Mouse (Mus musculus): ENCODE data around the gene Pmf1. TPM values are rescaled to one million over a fixed set of nuclear protein-coding genes. Genes with fewer than 3 reads are reported as not detected.
"Not testable (repeated sequence)": the region's sequence is repeated elsewhere in the genome, so short reads cannot be mapped to it uniquely, and the experiment has no call there.

Gene Pmf1
- polyA plus RNA-seq, 1 experiment from 2014 or later, result 115 TPM

DNA sequence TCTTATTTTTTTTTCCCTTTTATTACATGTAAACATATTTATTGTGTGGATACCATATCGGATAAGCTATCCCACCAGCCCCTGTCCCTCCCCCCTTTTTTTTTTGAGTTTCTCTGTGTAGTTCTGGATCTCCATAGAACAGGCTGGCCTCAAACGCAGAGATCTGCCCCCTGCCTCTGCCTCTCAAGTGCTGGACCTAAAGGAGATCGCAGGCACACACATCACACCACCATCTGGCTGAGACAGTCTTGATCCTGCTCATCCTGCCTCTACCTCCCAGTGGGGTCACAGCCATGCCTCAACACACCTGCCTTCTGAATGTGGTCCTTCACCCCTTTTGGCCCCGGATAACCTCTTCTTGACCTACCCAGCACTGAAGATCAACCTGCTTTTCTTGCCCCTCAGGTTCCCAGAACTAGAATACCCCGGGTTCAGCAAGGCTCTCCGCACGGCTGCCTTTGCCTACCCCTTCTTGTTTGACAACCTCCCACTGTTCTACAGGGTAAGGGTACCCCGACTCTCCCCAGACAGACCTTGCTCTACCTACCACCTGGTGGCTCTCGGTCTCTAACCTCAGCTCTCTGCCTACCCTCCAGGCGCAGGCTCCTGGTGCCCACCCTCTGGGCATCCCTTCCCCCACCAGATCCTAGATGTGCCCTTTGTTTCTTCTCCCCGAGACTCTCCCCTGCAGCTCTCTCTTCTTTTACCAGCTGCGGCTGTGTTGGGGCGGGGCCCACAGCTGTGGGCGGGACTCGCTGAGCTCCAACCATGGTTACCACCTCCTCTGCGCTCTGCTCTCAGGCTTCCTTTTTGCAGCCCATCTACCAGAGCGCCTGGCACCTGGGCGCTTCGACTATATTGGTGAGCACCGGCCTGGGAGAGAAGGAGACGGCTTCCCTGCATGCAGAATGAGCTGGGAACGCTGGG, 28.5 kb downstream of the Pmf1 start:
- Histone ChIP-seq H3K4me1 (peaks cover 13% of the 10 kb centered on the region), H3K4me2 (peak overlapping the region; percentile 54)
- H3K9me3 ChIP-seq (replicated peaks); H3K9ac ChIP-seq; H3K27me3 ChIP-seq (replicated peaks); H3K4me3 ChIP-seq; H3K36me3 ChIP-seq; H3K27ac ChIP-seq: not testable (repeated sequence)
- ATAC-seq, result peak; percentile 84
- WGBS (ENCODE audit: insufficient replicate concordance), result 12% methylated on average over 20 of the region's 22 CpGs

DNA sequence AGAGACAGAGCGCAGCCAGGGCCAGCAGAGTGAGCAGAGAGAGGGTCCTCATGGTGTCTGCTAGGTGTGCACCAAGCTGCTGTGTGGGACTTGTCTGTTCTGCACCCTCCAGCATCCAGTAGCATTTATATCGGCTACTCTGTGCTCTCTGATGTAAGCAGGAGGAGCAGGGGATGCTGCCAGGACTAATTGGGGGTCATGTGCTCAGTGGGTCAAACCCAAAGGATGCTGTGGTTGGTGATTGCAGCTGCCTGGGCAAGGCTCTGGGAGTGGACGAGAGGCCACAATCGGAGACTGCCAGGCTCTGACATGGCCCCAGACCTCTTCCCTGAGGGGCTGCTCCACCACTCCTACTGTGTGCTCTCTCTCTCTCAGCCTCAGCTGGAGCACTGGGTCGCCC, 31.5 kb downstream of the Pmf1 start, which contains the start of gene Bglap2:
TSS of gene Bglap2 (minus strand) at position 101 of the 400 bp plus-strand sequence.
- H3K27me3 ChIP-seq (replicated peaks); H3K9ac ChIP-seq; H3K4me2 ChIP-seq; H3K27ac ChIP-seq; ATAC-seq; H3K4me3 ChIP-seq; H3K9me3 ChIP-seq (replicated peaks); H3K36me3 ChIP-seq: not testable (repeated sequence)
- peaks cover 20% of the 10 kb centered on the region for H3K4me1 ChIP-seq
- 60% methylated on average over 5 of the region's 5 CpGs for WGBS (ENCODE audit: insufficient replicate concordance)

DNA sequence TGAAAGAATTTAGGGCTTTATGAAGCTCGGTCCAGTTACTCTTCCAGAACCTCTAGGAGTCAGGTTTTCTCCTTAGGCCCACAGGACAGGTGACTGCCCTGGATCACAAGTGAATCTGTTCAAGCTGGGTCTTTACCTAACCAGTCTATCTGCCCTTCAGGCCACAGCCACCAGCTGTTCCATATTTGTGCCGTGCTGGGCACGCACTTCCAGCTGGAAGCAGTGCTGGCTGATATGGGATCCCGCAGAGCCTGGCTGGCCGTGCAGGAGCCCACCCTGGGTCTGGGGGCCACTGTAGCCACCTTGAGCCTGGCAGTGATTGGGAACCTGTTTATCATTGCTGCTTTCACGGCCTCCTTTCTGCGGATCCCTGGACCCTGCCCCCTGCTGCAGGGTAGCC, 33.5 kb downstream of the Pmf1 start:
- H3K9ac ChIP-seq; H3K36me3 ChIP-seq; H3K27me3 ChIP-seq (replicated peaks); H3K27ac ChIP-seq; H3K9me3 ChIP-seq (replicated peaks); H3K4me3 ChIP-seq: not testable (repeated sequence)
- WGBS (ENCODE audit: insufficient replicate concordance), result 33% methylated on average over 7 of the region's 7 CpGs
- peak overlapping the region; percentile 49; the same call in 1 of the 2 replicates for H3K4me2 ChIP-seq
- H3K4me1 ChIP-seq, result peaks cover 13% of the 10 kb centered on the region
- peak; percentile 14; the same call in 1 of the 2 replicates for ATAC-seq

DNA sequence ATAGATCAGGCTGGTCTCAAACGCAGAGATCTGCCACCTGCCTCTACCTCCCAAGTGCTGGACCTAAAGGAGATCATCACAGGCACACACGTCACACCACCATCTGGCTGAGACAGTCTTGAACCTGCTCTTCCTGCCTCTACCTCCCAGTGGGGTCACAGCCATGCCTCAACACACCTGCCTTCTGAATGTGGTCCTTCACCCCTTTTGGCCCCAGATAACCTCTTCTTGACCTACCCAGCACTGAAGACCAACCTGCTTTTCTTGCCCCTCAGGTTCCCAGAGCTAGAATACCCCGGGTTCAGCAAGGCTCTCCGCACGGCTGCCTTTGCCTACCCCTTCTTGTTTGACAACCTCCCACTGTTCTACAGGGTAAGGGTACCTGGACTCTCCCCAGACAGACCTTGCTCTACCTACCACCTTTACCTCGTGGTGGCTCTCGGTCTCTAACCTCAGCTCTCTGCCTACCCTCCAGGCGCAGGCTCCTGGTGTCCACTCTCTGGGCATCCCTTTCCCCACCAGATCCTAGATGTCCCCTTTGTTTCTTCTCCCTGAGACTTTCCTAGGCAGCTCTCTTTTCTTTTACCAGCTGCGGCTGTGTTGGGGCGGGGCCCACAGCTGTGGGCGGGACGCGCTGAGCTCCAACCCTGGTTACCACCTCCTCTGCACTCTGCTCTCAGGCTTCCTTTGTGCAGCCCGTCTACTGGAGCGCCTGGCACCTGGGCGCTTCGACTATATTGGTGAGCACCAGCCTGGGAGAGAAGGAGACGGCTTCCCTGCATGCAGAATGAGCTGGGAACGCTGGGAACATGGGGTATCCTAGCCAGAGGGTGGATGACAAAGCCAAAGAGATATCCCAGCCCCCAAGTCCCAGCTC, 34.1 kb downstream of the Pmf1 start:
- Histone ChIP-seq H3K4me2 (peak overlapping the region; percentile 49), H3K4me3 (peak overlapping the region; percentile 21; the same call in 1 of the 2 replicates)
- not testable (repeated sequence) for H3K9ac ChIP-seq; H3K4me1 ChIP-seq; H3K27me3 ChIP-seq (replicated peaks); H3K36me3 ChIP-seq; H3K9me3 ChIP-seq (replicated peaks); H3K27ac ChIP-seq
- 14% methylated on average over 19 of the region's 19 CpGs for WGBS (ENCODE audit: insufficient replicate concordance)
- ATAC-seq, result peak; percentile 85

DNA sequence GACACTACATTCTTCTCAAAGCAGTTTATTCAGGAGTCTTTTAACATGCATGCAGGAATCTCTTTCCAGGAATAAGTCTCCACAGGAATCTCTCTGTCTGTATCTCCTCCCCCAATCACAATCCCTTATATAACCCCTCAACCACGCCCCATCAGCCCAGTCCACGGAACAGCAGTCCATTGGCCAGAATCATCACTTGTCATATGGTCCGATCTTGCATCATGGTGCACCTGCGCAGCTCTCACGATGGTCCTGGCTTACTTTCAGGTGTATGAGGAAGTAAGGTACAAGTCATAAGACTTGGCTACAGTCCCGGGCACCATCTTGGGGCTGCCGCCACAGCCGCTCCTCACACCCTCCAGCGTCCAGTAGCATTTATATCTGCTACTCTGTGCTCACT, 37.5 kb downstream of the Pmf1 start, which contains the start of gene Bglap3:
TSS of gene Bglap3 (minus strand) at position 101 of the 400 bp plus-strand sequence.
- H3K9me3 ChIP-seq (replicated peaks); H3K4me3 ChIP-seq; H3K4me1 ChIP-seq; H3K27ac ChIP-seq; ATAC-seq; H3K36me3 ChIP-seq; H3K4me2 ChIP-seq; H3K27me3 ChIP-seq (replicated peaks); H3K9ac ChIP-seq: not testable (repeated sequence)
- 76% methylated on average over 9 of the region's 9 CpGs for WGBS (ENCODE audit: insufficient replicate concordance)

DNA sequence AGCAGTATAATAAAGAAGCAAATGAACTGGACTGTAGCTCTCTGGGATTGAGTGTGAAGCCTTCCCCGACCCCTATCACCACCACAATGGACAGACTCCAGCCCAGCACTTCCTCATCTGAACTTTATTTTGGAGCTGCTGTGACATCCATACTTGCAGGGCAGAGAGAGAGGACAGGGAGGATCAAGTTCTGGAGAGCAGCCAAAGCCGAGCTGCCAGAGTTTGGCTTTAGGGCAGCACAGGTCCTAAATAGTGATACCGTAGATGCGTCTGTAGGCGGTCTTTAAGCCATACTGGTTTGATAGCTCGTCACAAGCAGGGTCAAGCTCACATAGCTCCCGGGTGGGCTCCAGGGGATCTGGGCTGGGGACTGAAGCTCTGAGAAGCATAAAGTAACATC, 41.6 kb downstream of the Pmf1 start:
- H3K4me1 ChIP-seq, result peaks cover 35% of the 10 kb centered on the region
- WGBS (ENCODE audit: insufficient replicate concordance), result 71% methylated on average over 7 of the region's 7 CpGs
- not testable (repeated sequence) for H3K9ac ChIP-seq; H3K4me2 ChIP-seq; H3K4me3 ChIP-seq; H3K36me3 ChIP-seq; ATAC-seq; H3K9me3 ChIP-seq (replicated peaks); H3K27ac ChIP-seq
- peaks cover 31% of the 10 kb centered on the region for H3K27me3 ChIP-seq (replicated peaks)

DNA sequence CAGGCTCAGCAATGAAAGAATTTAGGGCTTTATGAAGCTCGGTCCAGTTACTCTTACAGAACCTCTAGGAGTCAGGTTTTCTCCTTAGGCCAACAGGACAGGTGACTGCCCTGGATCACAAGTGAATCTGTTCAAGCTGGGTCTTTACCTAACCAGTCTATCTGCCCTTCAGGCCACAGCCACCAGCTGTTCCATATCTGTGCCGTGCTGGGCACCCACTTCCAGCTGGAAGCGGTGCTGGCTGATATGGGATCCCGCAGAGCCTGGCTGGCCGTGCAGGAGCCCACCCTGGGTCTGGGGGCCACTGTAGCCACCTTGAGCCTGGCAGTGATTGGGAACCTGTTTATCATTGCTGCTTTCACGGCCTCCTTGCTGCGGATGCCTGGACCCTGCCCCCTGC, 42.6 kb downstream of the Pmf1 start:
- H3K27ac ChIP-seq; ATAC-seq; H3K9ac ChIP-seq; H3K36me3 ChIP-seq; H3K9me3 ChIP-seq (replicated peaks); H3K4me3 ChIP-seq: not testable (repeated sequence)
- 39% methylated on average over 3 of the region's 7 CpGs for WGBS (ENCODE audit: insufficient replicate concordance)
- Histone ChIP-seq H3K4me1 (peaks cover 45% of the 10 kb centered on the region), H3K27me3 (replicated peaks) (peaks cover 31% of the 10 kb centered on the region), H3K4me2 (peak overlapping the region; percentile 64)

DNA sequence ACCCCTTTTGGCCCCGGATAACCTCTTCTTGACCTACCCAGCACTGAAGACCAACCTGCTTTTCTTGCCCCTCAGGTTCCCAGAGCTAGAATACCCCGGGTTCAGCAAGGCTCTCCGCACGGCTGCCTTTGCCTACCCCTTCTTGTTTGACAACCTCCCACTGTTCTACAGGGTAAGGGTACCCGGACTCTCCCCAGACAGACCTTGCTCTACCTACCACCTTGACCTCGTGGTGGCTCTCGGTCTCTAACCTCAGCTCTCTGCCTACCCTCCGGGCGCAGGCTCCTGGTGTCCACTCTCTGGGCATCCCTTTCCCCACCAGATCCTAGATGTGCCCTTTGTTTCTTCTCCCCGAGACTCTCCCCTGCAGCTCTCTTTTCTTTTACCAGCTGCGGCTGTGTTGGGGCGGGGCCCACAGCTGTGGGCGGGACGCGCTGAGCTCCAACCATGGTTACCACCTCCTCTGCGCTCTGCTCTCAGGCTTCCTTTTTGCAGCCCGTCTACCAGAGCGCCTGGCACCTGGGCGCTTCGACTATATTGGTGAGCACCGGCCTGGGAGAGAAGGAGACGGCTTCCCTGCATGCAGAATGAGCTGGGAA, 43.2 kb downstream of the Pmf1 start:
- not testable (repeated sequence) for H3K9ac ChIP-seq; H3K9me3 ChIP-seq (replicated peaks); H3K36me3 ChIP-seq; H3K27ac ChIP-seq
- peak overlapping the region; percentile 64 for H3K4me2 ChIP-seq
- peak; percentile 36; the same call in 1 of the 2 replicates for ATAC-seq
- H3K27me3 ChIP-seq (replicated peaks), result peaks cover 31% of the 10 kb centered on the region
- WGBS (ENCODE audit: insufficient replicate concordance), result 9% methylated on average over 20 of the region's 22 CpGs
- H3K4me1 ChIP-seq, result peaks cover 51% of the 10 kb centered on the region
- H3K4me3 ChIP-seq, result peak overlapping the region; percentile 28

DNA sequence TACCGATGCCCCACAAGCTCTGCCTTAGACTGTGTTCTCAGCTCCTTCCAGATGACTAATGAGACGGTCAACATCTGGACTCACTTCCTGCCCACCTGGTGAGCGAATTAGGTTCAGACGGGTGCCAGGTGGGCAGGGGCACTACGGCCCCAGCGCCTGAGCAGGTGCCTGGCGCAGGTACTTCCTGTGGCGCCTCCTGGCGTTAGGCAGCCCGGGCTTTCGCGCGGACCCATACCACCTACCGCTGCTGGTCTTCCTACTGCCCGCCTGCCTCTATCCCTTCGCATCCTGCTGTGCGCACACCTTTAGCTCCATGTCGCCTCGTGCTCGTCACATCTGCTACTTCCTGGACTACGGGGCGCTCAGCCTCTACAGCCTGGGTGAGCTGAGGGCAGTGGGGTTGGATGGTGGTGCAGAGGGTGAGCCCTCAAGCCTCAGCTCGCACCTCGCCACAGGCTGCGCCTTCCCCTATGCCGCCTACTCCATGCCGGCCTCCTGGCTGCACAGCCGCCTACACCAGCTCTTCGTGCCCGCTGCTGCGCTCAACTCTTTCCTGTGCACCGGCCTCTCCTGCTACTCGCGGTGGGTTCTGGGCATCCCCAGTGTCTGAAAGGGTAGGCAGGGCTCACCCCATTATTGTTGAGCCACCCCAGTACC, 44.3 kb downstream of the Pmf1 start:
- H3K36me3 ChIP-seq, result peaks cover 18% of the 10 kb centered on the region
- no peak overlapping the region for H3K27ac ChIP-seq
- peaks cover 61% of the 10 kb centered on the region for H3K4me1 ChIP-seq
- peak overlapping the region; percentile 50 for H3K4me3 ChIP-seq
- peaks cover 31% of the 10 kb centered on the region for H3K27me3 ChIP-seq (replicated peaks)
- WGBS (ENCODE audit: insufficient replicate concordance), result 31% methylated on average over 34 of the region's 34 CpGs
- no peak for ATAC-seq
- H3K9ac ChIP-seq, result peak overlapping the region; percentile 61; the same call in 1 of the 2 replicates
- peak overlapping the region; percentile 74 for H3K4me2 ChIP-seq
- H3K9me3 ChIP-seq (replicated peaks), result peaks cover 10% of the 10 kb centered on the region

DNA sequence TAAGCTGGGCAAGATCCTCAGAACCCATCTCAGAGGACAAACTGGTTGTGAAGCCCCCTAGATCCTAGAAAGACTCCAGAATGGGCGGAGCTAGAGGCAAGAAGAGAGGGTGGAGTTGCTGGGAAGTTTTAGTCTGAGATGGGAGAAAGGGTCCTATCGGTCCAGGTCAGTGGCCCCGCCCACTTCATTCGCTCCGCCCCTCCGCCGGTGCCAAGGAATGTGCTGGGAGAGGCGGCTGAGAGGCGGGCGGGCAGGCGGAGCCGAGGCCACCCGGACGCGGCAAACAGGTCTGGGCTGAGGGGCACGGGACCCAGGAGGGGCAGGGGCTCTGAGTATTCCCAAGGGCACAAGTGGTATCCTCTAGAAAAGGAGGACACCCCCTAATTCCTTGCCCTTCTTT, 45.8 kb downstream of the Pmf1 start, which contains the start of gene Paqr6:
TSS of gene Paqr6 (plus strand) at position 248 of the 400 bp plus-strand sequence.
- Histone ChIP-seq H3K4me1 (peaks cover 76% of the 10 kb centered on the region), H3K9ac (peak within 1 kb of the TSS; percentile 61), H3K36me3 (peaks cover 33% of the 10 kb centered on the region), H3K27me3 (replicated peaks) (peaks cover 31% of the 10 kb centered on the region), H3K4me3 (peak within 1 kb of the TSS; percentile 50), H3K4me2 (peak within 1 kb of the TSS; percentile 74), H3K9me3 (replicated peaks) (no peaks in the 10 kb centered on the region), H3K27ac (peak within 1 kb of the TSS; percentile 91)
- ATAC-seq, result peak; percentile 57; the same call in 1 of the 2 replicates
- 5% methylated on average over 16 of the region's 16 CpGs for WGBS (ENCODE audit: insufficient replicate concordance)

DNA sequence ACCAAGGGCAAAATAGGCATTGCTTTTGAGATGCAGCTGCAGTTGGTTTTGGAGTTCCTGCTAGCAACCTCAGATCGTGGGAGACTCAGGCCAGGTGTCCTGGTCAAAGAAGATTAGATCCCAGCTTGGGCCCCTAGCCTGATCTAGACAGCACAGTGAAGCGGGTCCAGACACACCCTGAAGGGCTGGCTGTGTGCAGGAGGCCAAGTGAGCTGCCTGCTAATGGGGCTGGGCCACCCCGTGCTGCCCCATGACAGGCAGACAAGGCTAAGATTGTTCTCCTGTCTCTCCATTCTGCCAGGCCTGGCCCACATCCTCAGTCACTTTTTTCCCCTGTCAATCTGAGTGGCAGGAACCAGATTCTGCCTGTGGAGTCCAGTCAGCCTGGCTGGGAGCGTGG, 46.4 kb downstream of the Pmf1 start:
- Histone ChIP-seq H3K4me3 (peak overlapping the region; percentile 50), H3K9me3 (replicated peaks) (no peaks in the 10 kb centered on the region), H3K9ac (peak overlapping the region; percentile 61), H3K4me1 (peaks cover 76% of the 10 kb centered on the region), H3K36me3 (peaks cover 40% of the 10 kb centered on the region), H3K27me3 (replicated peaks) (peaks cover 31% of the 10 kb centered on the region), H3K4me2 (peak overlapping the region; percentile 74), H3K27ac (peak overlapping the region; percentile 91)
- peak; percentile 93 for ATAC-seq
- 37% methylated on average over 4 of the region's 4 CpGs for WGBS (ENCODE audit: insufficient replicate concordance)
